ENCODE assay signal across 24 mouse cellular contexts in genomic region chr5:96183211-96183610, GRCm38 (mm10). TPM values are rescaled to one million over a fixed set of nuclear protein-coding genes. Genes with fewer than 3 reads are reported as not detected.
A peak's percentile ranks its signal among the peaks of the same experiment; 100 is the strongest.
DNase-seq lines count a peak whose midpoint lies in the region; ATAC-seq and TF ChIP-seq lines count a peak whose summit lies in the region.
"Had no signal": no experiment of that assay in that cellular context is flagged by ENCODE, and none has a peak within 500 bp of the region (broad histone marks: within the 10 kb centered on the region; RNA-seq: fewer than 3 reads in every experiment).

No protein-coding gene starts in this region.

- H3K4me2 ChIP-seq in lung, embryonic 14.5 days = no peak overlapping the region
- H3K4me2 ChIP-seq in midbrain, embryonic 13.5 days (replicated peaks) = no peak overlapping the region
- no peak overlapping the region for H3K4me2 ChIP-seq in midbrain, embryonic 16.5 days (ENCODE audit: low read length)
- H3K4me2 ChIP-seq: embryonic facial prominence, embryonic 12.5 days; forebrain, embryonic 13.5 days; forebrain, embryonic 15.5 days had no signal

- TF ChIP-seq CTCF in lung, embryonic 14.5 days (IDR thresholded peaks at IDR 0.05; ENCODE audit: low read depth) = no peak

- peak; percentile 90 for DNase-seq in heart, adult 11 months
- no peak for DNase-seq in heart, postnatal 36 days
- DNase-seq in lung, embryonic 14.5 days = no peak
- DNase-seq in lung, postnatal 4 days = no peak
- no peak for DNase-seq in right cerebral cortex, postnatal 36 days (ENCODE audit: low spot score in 2 of 2)
- DNase-seq: adrenal gland, adult 8-10 months; adrenal gland, postnatal 14 days; adrenal gland, postnatal 36 days; B cell, adult 2 months; cerebellum, adult 11-12 months; cerebellum, adult 2 months; cerebellum, adult 9-10 months; cerebellum, postnatal 25 days had no signal

- 76% methylated on average over 2 of the region's 2 CpGs for WGBS in lung, embryonic 14.5 days
- 69% methylated on average over 2 of the region's 2 CpGs for WGBS in midbrain, embryonic 13.5 days
- WGBS in midbrain, embryonic 16.5 days = 58% methylated on average over 2 of the region's 2 CpGs

- no peaks in the 10 kb centered on the region for H3K27me3 ChIP-seq in lung, embryonic 14.5 days (ENCODE audit: insufficient read depth, low read length)
- no peaks in the 10 kb centered on the region for H3K27me3 ChIP-seq in midbrain, embryonic 13.5 days
- no peaks in the 10 kb centered on the region for H3K27me3 ChIP-seq in midbrain, embryonic 16.5 days (ENCODE audit: control insufficient read depth, insufficient read depth, low read depth, low read length)
- H3K27me3 ChIP-seq: CH12.LX; embryonic facial prominence, embryonic 12.5 days; forebrain, embryonic 13.5 days; forebrain, embryonic 15.5 days had no signal

- ATAC-seq in lung, embryonic 14.5 days (ENCODE audit: insufficient read depth) = peak; percentile 28; the same call in 1 of the 2 replicates
- peak; percentile 27; the same call in 1 of the 2 replicates for ATAC-seq in midbrain, embryonic 13.5 days
- ATAC-seq in midbrain, embryonic 16.5 days = no peak
- ATAC-seq: activated CD4-positive, CD25-positive, alpha-beta regulatory T cell, adult 4 months; CD4-positive, CD25-positive, alpha-beta regulatory T cell, adult 4 months; forebrain, embryonic 13.5 days; forebrain, embryonic 15.5 days; Patski had no signal

- no peaks in the 10 kb centered on the region for H3K36me3 ChIP-seq in lung, embryonic 14.5 days (ENCODE audit: insufficient read depth)
- no peaks in the 10 kb centered on the region for H3K36me3 ChIP-seq in midbrain, embryonic 13.5 days
- H3K36me3 ChIP-seq in midbrain, embryonic 16.5 days (ENCODE audit: control insufficient read depth, insufficient read depth, low read length) = no peaks in the 10 kb centered on the region
- H3K36me3 ChIP-seq: embryonic facial prominence, embryonic 10.5 days; embryonic facial prominence, embryonic 12.5 days; forebrain, embryonic 15.5 days; G1E had no signal

- intact Hi-C loops in heart, postnatal 36 days (cut with DNase I) = no loop called here

- no peak overlapping the region for H3K4me3 ChIP-seq in lung, embryonic 14.5 days (ENCODE audit: low read depth, low read length)
- H3K4me3 ChIP-seq in midbrain, embryonic 13.5 days (replicated peaks) = no peak overlapping the region
- no peak overlapping the region for H3K4me3 ChIP-seq in midbrain, embryonic 16.5 days (ENCODE audit: low read depth, low read length)
- H3K4me3 ChIP-seq: embryonic facial prominence, embryonic 10.5 days; embryonic facial prominence, embryonic 12.5 days; forebrain, embryonic 13.5 days; forebrain, embryonic 15.5 days had no signal

- no peaks in the 10 kb centered on the region for H3K9me3 ChIP-seq in lung, embryonic 14.5 days (ENCODE audit: low read depth, low read length)
- H3K9me3 ChIP-seq in midbrain, embryonic 13.5 days = no peaks in the 10 kb centered on the region
- no peaks in the 10 kb centered on the region for H3K9me3 ChIP-seq in midbrain, embryonic 16.5 days (replicated peaks; ENCODE audit: control insufficient read depth, low read length, poor library complexity, severe bottlenecking)
- H3K9me3 ChIP-seq: embryonic facial prominence, embryonic 10.5 days; embryonic facial prominence, embryonic 12.5 days; forebrain, embryonic 13.5 days; forebrain, embryonic 15.5 days; G1E had no signal

- H3K27ac ChIP-seq in lung, embryonic 14.5 days (ENCODE audit: low read depth) = no peak overlapping the region
- H3K27ac ChIP-seq in midbrain, embryonic 13.5 days = no peak overlapping the region
- no peak overlapping the region for H3K27ac ChIP-seq in midbrain, embryonic 16.5 days (ENCODE audit: low read length)
- H3K27ac ChIP-seq: embryonic facial prominence, embryonic 10.5 days; embryonic facial prominence, embryonic 12.5 days; forebrain, embryonic 13.5 days; forebrain, embryonic 15.5 days had no signal

- H3K4me1 ChIP-seq in lung, embryonic 14.5 days (ENCODE audit: insufficient read depth) = no peaks in the 10 kb centered on the region
- no peaks in the 10 kb centered on the region for H3K4me1 ChIP-seq in midbrain, embryonic 13.5 days (replicated peaks)
- no peaks in the 10 kb centered on the region for H3K4me1 ChIP-seq in midbrain, embryonic 16.5 days (ENCODE audit: control insufficient read depth, insufficient read depth, low read length)
- H3K4me1 ChIP-seq: embryonic facial prominence, embryonic 10.5 days; embryonic facial prominence, embryonic 12.5 days; forebrain, embryonic 13.5 days; forebrain, embryonic 15.5 days had no signal

- no peak overlapping the region for H3K9ac ChIP-seq in lung, embryonic 14.5 days
- no peak overlapping the region for H3K9ac ChIP-seq in midbrain, embryonic 13.5 days (replicated peaks)
- H3K9ac ChIP-seq in midbrain, embryonic 16.5 days (ENCODE audit: low read depth, low read length) = no peak overlapping the region
- H3K9ac ChIP-seq: embryonic facial prominence, embryonic 12.5 days; forebrain, embryonic 13.5 days; forebrain, embryonic 15.5 days had no signal

RNA-seq across cellular contexts. Expression of gene Cnot6l, which starts 19.2 kb away (rescaled TPM):
- 10 to 100 TPM; 76.6 to 78.7 TPM for total RNA-seq in heart, postnatal 36 days (2021)
- 27.4 and 31.7 TPM in 2 replicates for polyA plus RNA-seq in lung, embryonic 14.5 days (2014; fragmentation: Nextera tagmentation; extraction: Ambion mirVana)
- polyA plus RNA-seq in midbrain, embryonic 13.5 days (2015; fragmentation: Nextera tagmentation; extraction: Ambion mirVana) = 13.4 and 13.8 TPM in 2 replicates
- 12.1 and 15.3 TPM in 2 replicates for polyA plus RNA-seq in midbrain, embryonic 16.5 days (2015; fragmentation: Nextera tagmentation; extraction: Ambion mirVana)

RNA-seq across cellular contexts. Expression of gene Mrpl1, which starts 26.1 kb away (rescaled TPM):
- total RNA-seq in heart, postnatal 36 days (2021) = 10 to 100 TPM; 28.8 to 32.6 TPM
- polyA plus RNA-seq in lung, embryonic 14.5 days (2014; fragmentation: Nextera tagmentation; extraction: Ambion mirVana) = 19.8 and 22.1 TPM in 2 replicates
- 16.0 and 18.9 TPM in 2 replicates for polyA plus RNA-seq in midbrain, embryonic 13.5 days (2015; fragmentation: Nextera tagmentation; extraction: Ambion mirVana)
- 15.2 and 16.5 TPM in 2 replicates for polyA plus RNA-seq in midbrain, embryonic 16.5 days (2015; fragmentation: Nextera tagmentation; extraction: Ambion mirVana)
